Mouse (Mus musculus): ENCODE measurements around the gene Mink1. TPM values are rescaled to one million over a fixed set of nuclear protein-coding genes. Genes with fewer than 3 reads are reported as not detected.

Gene Mink1
- polyA plus RNA-seq, 1 experiment from 2014 or later = 20.3 TPM

- peak; percentile 79; the same call in 1 of the 2 replicates for ATAC-seq (ENCODE audit: insufficient number of reproducible peaks, low FRiP score, low TSS enrichment, low read depth)
- H3K27me3 ChIP-seq = no peaks in the 10 kb centered on the region
- peak overlapping the region; percentile 83 for H3K4me2 ChIP-seq (replicated peaks)
- H3K27ac ChIP-seq (replicated peaks) = peak overlapping the region; percentile 52
- H3K4me3 ChIP-seq (replicated peaks) = peak overlapping the region; percentile 42
- H3K9me3 ChIP-seq (replicated peaks) = no peaks in the 10 kb centered on the region
- peaks cover 34% of the 10 kb centered on the region for H3K36me3 ChIP-seq
- 2% methylated on average over 17 of the region's 17 CpGs for WGBS
- peak overlapping the region; percentile 45 for H3K9ac ChIP-seq
- peaks cover 14% of the 10 kb centered on the region for H3K4me1 ChIP-seq
Measured at GRCm38 (mm10) chr11:70615074-70615473, 52.4 kb downstream of the Mink1 start.

- Histone ChIP-seq H3K4me2 (replicated peaks) (peak within 1 kb of the TSS; percentile 83), H3K27me3 (no peaks in the 10 kb centered on the region), H3K9ac (peak within 1 kb of the TSS; percentile 45), H3K9me3 (replicated peaks) (no peaks in the 10 kb centered on the region), H3K36me3 (peaks cover 28% of the 10 kb centered on the region), H3K27ac (replicated peaks) (peak within 1 kb of the TSS; percentile 52), H3K4me1 (peaks cover 14% of the 10 kb centered on the region), H3K4me3 (replicated peaks) (peak within 1 kb of the TSS; percentile 42)
- ATAC-seq (ENCODE audit: insufficient number of reproducible peaks, low FRiP score, low TSS enrichment, low read depth) = peak; percentile 13; the same call in 1 of the 2 replicates
- WGBS = 14% methylated on average over 21 of the region's 21 CpGs
Measured at GRCm38 (mm10) chr11:70615516-70616093, 52.9 kb downstream of the Mink1 start, which contains the start of gene 4930544D05Rik. 4930544D05Rik (plus strand) TSS chr11:70615848.

GRCm38 (mm10) chr11:70619101-70619500, 56.4 kb downstream of the Mink1 start, which contains the start of gene Chrne:
Chrne (minus strand) TSS chr11:70619216.
- Histone ChIP-seq H3K9me3 (replicated peaks) (no peaks in the 10 kb centered on the region), H3K27ac (replicated peaks) (no peak within 1 kb of the TSS), H3K4me3 (replicated peaks) (no peak within 1 kb of the TSS), H3K4me1 (peaks cover 14% of the 10 kb centered on the region), H3K27me3 (no peaks in the 10 kb centered on the region), H3K4me2 (replicated peaks) (no peak within 1 kb of the TSS), H3K9ac (no peak within 1 kb of the TSS), H3K36me3 (no peaks in the 10 kb centered on the region)
- WGBS = 28% methylated on average over 1 of the region's 1 CpGs
- no peak for ATAC-seq (ENCODE audit: insufficient number of reproducible peaks, low FRiP score, low TSS enrichment, low read depth)

GRCm38 (mm10) chr11:70621972-70622814, 59.5 kb downstream of the Mink1 start:
- ATAC-seq (ENCODE audit: insufficient number of reproducible peaks, low FRiP score, low TSS enrichment, low read depth) = no peak
- no peak overlapping the region for H3K4me2 ChIP-seq (replicated peaks)
- no peak overlapping the region for H3K27ac ChIP-seq (replicated peaks)
- H3K9me3 ChIP-seq (replicated peaks) = no peaks in the 10 kb centered on the region
- H3K36me3 ChIP-seq = no peaks in the 10 kb centered on the region
- WGBS = 39% methylated on average over 7 of the region's 7 CpGs
- no peak overlapping the region for H3K4me3 ChIP-seq (replicated peaks)
- H3K27me3 ChIP-seq = no peaks in the 10 kb centered on the region
- no peaks in the 10 kb centered on the region for H3K4me1 ChIP-seq
- no peak overlapping the region for H3K9ac ChIP-seq

GRCm38 (mm10) chr11:70623053-70623742, 60.5 kb downstream of the Mink1 start:
- H3K4me2 ChIP-seq (replicated peaks) = no peak overlapping the region
- H3K4me1 ChIP-seq = no peaks in the 10 kb centered on the region
- H3K9me3 ChIP-seq (replicated peaks) = no peaks in the 10 kb centered on the region
- 78% methylated on average over 10 of the region's 10 CpGs for WGBS
- no peak overlapping the region for H3K27ac ChIP-seq (replicated peaks)
- H3K9ac ChIP-seq = no peak overlapping the region
- no peaks in the 10 kb centered on the region for H3K27me3 ChIP-seq
- H3K36me3 ChIP-seq = no peaks in the 10 kb centered on the region
- no peak for ATAC-seq (ENCODE audit: insufficient number of reproducible peaks, low FRiP score, low TSS enrichment, low read depth)
- H3K4me3 ChIP-seq (replicated peaks) = no peak overlapping the region

- H3K9me3 ChIP-seq (replicated peaks) = no peaks in the 10 kb centered on the region
- H3K9ac ChIP-seq = no peak overlapping the region
- H3K27ac ChIP-seq (replicated peaks) = no peak overlapping the region
- WGBS = 49% methylated on average over 4 of the region's 4 CpGs
- no peaks in the 10 kb centered on the region for H3K27me3 ChIP-seq
- ATAC-seq (ENCODE audit: insufficient number of reproducible peaks, low FRiP score, low TSS enrichment, low read depth) = no peak
- H3K36me3 ChIP-seq = no peaks in the 10 kb centered on the region
- no peaks in the 10 kb centered on the region for H3K4me1 ChIP-seq
- no peak overlapping the region for H3K4me2 ChIP-seq (replicated peaks)
- H3K4me3 ChIP-seq (replicated peaks) = no peak overlapping the region
Measured at GRCm38 (mm10) chr11:70625473-70625872, 62.8 kb downstream of the Mink1 start.

- no peak overlapping the region for H3K4me3 ChIP-seq (replicated peaks)
- no peaks in the 10 kb centered on the region for H3K9me3 ChIP-seq (replicated peaks)
- no peaks in the 10 kb centered on the region for H3K4me1 ChIP-seq
- WGBS = 59% methylated on average over 4 of the region's 4 CpGs
- no peak overlapping the region for H3K27ac ChIP-seq (replicated peaks)
- H3K4me2 ChIP-seq (replicated peaks) = no peak overlapping the region
- H3K27me3 ChIP-seq = no peaks in the 10 kb centered on the region
- no peak for ATAC-seq (ENCODE audit: insufficient number of reproducible peaks, low FRiP score, low TSS enrichment, low read depth)
- no peaks in the 10 kb centered on the region for H3K36me3 ChIP-seq
- H3K9ac ChIP-seq = no peak overlapping the region
Measured at GRCm38 (mm10) chr11:70626877-70627276, 64.2 kb downstream of the Mink1 start.

GRCm38 (mm10) chr11:70628431-70628830, 65.8 kb downstream of the Mink1 start:
- Histone ChIP-seq H3K9me3 (replicated peaks) (no peaks in the 10 kb centered on the region), H3K36me3 (no peaks in the 10 kb centered on the region), H3K4me2 (replicated peaks) (no peak overlapping the region), H3K27ac (replicated peaks) (no peak overlapping the region), H3K4me1 (no peaks in the 10 kb centered on the region), H3K9ac (no peak overlapping the region), H3K27me3 (no peaks in the 10 kb centered on the region), H3K4me3 (replicated peaks) (no peak overlapping the region)
- ATAC-seq (ENCODE audit: insufficient number of reproducible peaks, low FRiP score, low TSS enrichment, low read depth) = no peak
- WGBS = 74% methylated on average over 2 of the region's 2 CpGs

- Histone ChIP-seq H3K27ac (replicated peaks) (no peak overlapping the region), H3K9me3 (replicated peaks) (no peaks in the 10 kb centered on the region), H3K4me3 (replicated peaks) (no peak overlapping the region), H3K4me1 (no peaks in the 10 kb centered on the region), H3K4me2 (replicated peaks) (no peak overlapping the region), H3K27me3 (no peaks in the 10 kb centered on the region), H3K9ac (no peak overlapping the region), H3K36me3 (no peaks in the 10 kb centered on the region)
- 56% methylated on average over 5 of the region's 5 CpGs for WGBS
- no peak for ATAC-seq (ENCODE audit: insufficient number of reproducible peaks, low FRiP score, low TSS enrichment, low read depth)
Measured at GRCm38 (mm10) chr11:70629557-70629956, 66.9 kb downstream of the Mink1 start.

- H3K27me3 ChIP-seq = no peaks in the 10 kb centered on the region
- H3K36me3 ChIP-seq = no peaks in the 10 kb centered on the region
- H3K9me3 ChIP-seq (replicated peaks) = no peaks in the 10 kb centered on the region
- H3K27ac ChIP-seq (replicated peaks) = no peak overlapping the region
- H3K9ac ChIP-seq = no peak overlapping the region
- H3K4me3 ChIP-seq (replicated peaks) = no peak overlapping the region
- H3K4me2 ChIP-seq (replicated peaks) = no peak overlapping the region
- WGBS = 70% methylated on average over 7 of the region's 7 CpGs
- no peak for ATAC-seq (ENCODE audit: insufficient number of reproducible peaks, low FRiP score, low TSS enrichment, low read depth)
- no peaks in the 10 kb centered on the region for H3K4me1 ChIP-seq
Measured at GRCm38 (mm10) chr11:70630129-70630528, 67.4 kb downstream of the Mink1 start.

- ATAC-seq (ENCODE audit: insufficient number of reproducible peaks, low FRiP score, low TSS enrichment, low read depth) = no peak
- no peaks in the 10 kb centered on the region for H3K9me3 ChIP-seq (replicated peaks)
- H3K27me3 ChIP-seq = no peaks in the 10 kb centered on the region
- 69% methylated on average over 4 of the region's 4 CpGs for whole genome bisulfite sequencing
- no peak overlapping the region for H3K4me2 ChIP-seq (replicated peaks)
- no peak overlapping the region for H3K27ac ChIP-seq (replicated peaks)
- H3K4me1 ChIP-seq = no peaks in the 10 kb centered on the region
- H3K36me3 ChIP-seq = no peaks in the 10 kb centered on the region
- H3K4me3 ChIP-seq (replicated peaks) = no peak overlapping the region
- H3K9ac ChIP-seq = no peak overlapping the region
Measured at GRCm38 (mm10) chr11:70635601-70636000, 72.9 kb downstream of the Mink1 start.

All from embryonic facial prominence, embryonic 15.5 days (tissue).